Mouse (Mus musculus): ENCODE data around the gene Etnk1. TPM values are rescaled to one million over a fixed set of nuclear protein-coding genes. Genes with fewer than 3 reads are reported as not detected.
"Not testable (repeated sequence)": the region's sequence is repeated elsewhere in the genome, so short reads cannot be mapped to it uniquely, and the experiment has no call there.

The Etnk1 gene
- polyA plus RNA-seq, 1 experiment, result 174 TPM

- Histone ChIP-seq H3K4me1 (ENCODE audit: control insufficient read depth, insufficient read depth, low read length) (no peaks in the 10 kb centered on the region; the same call in 1 of the 2 replicates), H3K27ac (ENCODE audit: insufficient read depth, low read length) (no peak overlapping the region)
- TF ChIP-seq POLR2A (IDR thresholded peaks at IDR 0.05; ENCODE audit: extremely low read depth, insufficient read depth, low read length) (no peak), CTCF (IDR thresholded peaks at IDR 0.05; ENCODE audit: extremely low read depth, insufficient read depth, low read length) (no peak)
Measured at GRCm38 (mm10) chr6:143146756-143147155, 20.3 kb upstream of the Etnk1 start.

GRCm38 (mm10) chr6:143148868-143149267 is 18.2 kb upstream of the Etnk1 start:
- TF ChIP-seq POLR2A (IDR thresholded peaks at IDR 0.05; ENCODE audit: extremely low read depth, insufficient read depth, low read length), result no peak
- TF ChIP-seq CTCF (IDR thresholded peaks at IDR 0.05; ENCODE audit: extremely low read depth, insufficient read depth, low read length), result no peak
- H3K4me1 ChIP-seq (ENCODE audit: control insufficient read depth, insufficient read depth, low read length), result no peaks in the 10 kb centered on the region; the same call in 1 of the 2 replicates
- H3K4me3 ChIP-seq (ENCODE audit: insufficient read depth, low read length), result no peak overlapping the region
- no peak overlapping the region for H3K27ac ChIP-seq (ENCODE audit: insufficient read depth, low read length)

More at GRCm38 (mm10) chr6:143146756-143147155, 20.3 kb upstream of the Etnk1 start:
- no peak overlapping the region for H3K4me3 ChIP-seq (ENCODE audit: insufficient read depth, low read length)

DNA sequence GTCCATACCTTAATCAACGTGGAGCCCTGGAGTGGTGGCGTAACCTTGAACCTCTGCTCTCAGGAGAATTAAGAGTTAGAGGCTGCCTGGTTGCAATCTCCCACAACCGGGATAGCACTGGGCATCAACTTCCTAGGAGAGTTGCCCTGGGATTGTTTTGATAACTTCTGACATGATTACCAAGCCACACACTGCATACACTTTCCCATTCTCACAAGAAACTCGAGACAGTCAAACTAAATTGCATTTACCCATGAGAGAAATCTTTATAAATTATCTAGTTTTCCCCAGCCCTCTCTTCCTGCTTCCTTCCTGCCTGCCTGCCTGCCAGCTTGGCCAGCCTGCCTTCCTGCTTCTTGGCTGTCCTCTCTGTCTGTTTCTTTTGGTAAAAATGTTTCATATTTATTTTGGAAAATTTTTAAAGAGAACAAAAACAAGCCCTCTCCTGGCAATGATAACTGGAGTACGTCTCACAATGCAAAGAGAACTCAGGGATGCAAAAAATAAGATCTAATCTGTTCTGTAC is 17.2 kb upstream of the Etnk1 start:
- TF ChIP-seq CTCF (IDR thresholded peaks at IDR 0.05; ENCODE audit: extremely low read depth, insufficient read depth, low read length) (no peak), POLR2A (IDR thresholded peaks at IDR 0.05; ENCODE audit: extremely low read depth, insufficient read depth, low read length) (no peak)
- Histone ChIP-seq H3K27ac (ENCODE audit: insufficient read depth, low read length) (no peak overlapping the region), H3K4me1 (ENCODE audit: control insufficient read depth, insufficient read depth, low read length) (no peaks in the 10 kb centered on the region; the same call in 1 of the 2 replicates)

GRCm38 (mm10) chr6:143151081-143151995 is 15.7 kb upstream of the Etnk1 start:
- H3K27ac ChIP-seq (ENCODE audit: insufficient read depth, low read length); H3K4me1 ChIP-seq (ENCODE audit: control insufficient read depth, insufficient read depth, low read length); H3K4me3 ChIP-seq (ENCODE audit: insufficient read depth, low read length): not testable (repeated sequence)

More for the DNA sequence above, 17.2 kb upstream of the Etnk1 start:
- no peak overlapping the region for H3K4me3 ChIP-seq (ENCODE audit: insufficient read depth, low read length)

GRCm38 (mm10) chr6:143152321-143152827 is 14.6 kb upstream of the Etnk1 start:
- Histone ChIP-seq H3K4me1 (ENCODE audit: control insufficient read depth, insufficient read depth, low read length) (no peaks in the 10 kb centered on the region; the same call in 1 of the 2 replicates), H3K4me3 (ENCODE audit: insufficient read depth, low read length) (no peak overlapping the region), H3K27ac (ENCODE audit: insufficient read depth, low read length) (no peak overlapping the region)
- TF ChIP-seq POLR2A (IDR thresholded peaks at IDR 0.05; ENCODE audit: extremely low read depth, insufficient read depth, low read length), result no peak
- no peak for TF ChIP-seq CTCF (IDR thresholded peaks at IDR 0.05; ENCODE audit: extremely low read depth, insufficient read depth, low read length)

- no peak overlapping the region for H3K4me3 ChIP-seq (ENCODE audit: insufficient read depth, low read length)
- TF ChIP-seq CTCF (IDR thresholded peaks at IDR 0.05; ENCODE audit: extremely low read depth, insufficient read depth, low read length) (no peak), POLR2A (IDR thresholded peaks at IDR 0.05; ENCODE audit: extremely low read depth, insufficient read depth, low read length) (no peak)
- no peak overlapping the region for H3K27ac ChIP-seq (ENCODE audit: insufficient read depth, low read length)
- no peaks in the 10 kb centered on the region; the same call in 1 of the 2 replicates for H3K4me1 ChIP-seq (ENCODE audit: control insufficient read depth, insufficient read depth, low read length)
Measured at GRCm38 (mm10) chr6:143153160-143153559, 13.9 kb upstream of the Etnk1 start.

GRCm38 (mm10) chr6:143153751-143154494 is 13.1 kb upstream of the Etnk1 start:
- Histone ChIP-seq H3K4me1 (ENCODE audit: control insufficient read depth, insufficient read depth, low read length) (no peaks in the 10 kb centered on the region; the same call in 1 of the 2 replicates), H3K27ac (ENCODE audit: insufficient read depth, low read length) (no peak overlapping the region), H3K4me3 (ENCODE audit: insufficient read depth, low read length) (no peak overlapping the region)
- TF ChIP-seq POLR2A (IDR thresholded peaks at IDR 0.05; ENCODE audit: extremely low read depth, insufficient read depth, low read length), result no peak
- no peak for TF ChIP-seq CTCF (IDR thresholded peaks at IDR 0.05; ENCODE audit: extremely low read depth, insufficient read depth, low read length)

- Histone ChIP-seq H3K4me1 (ENCODE audit: control insufficient read depth, insufficient read depth, low read length) (no peaks in the 10 kb centered on the region), H3K4me3 (ENCODE audit: insufficient read depth, low read length) (no peak overlapping the region), H3K27ac (ENCODE audit: insufficient read depth, low read length) (no peak overlapping the region)
- TF ChIP-seq CTCF (IDR thresholded peaks at IDR 0.05; ENCODE audit: extremely low read depth, insufficient read depth, low read length) (no peak), POLR2A (IDR thresholded peaks at IDR 0.05; ENCODE audit: extremely low read depth, insufficient read depth, low read length) (no peak)
Measured at GRCm38 (mm10) chr6:143154885-143155284, 12.1 kb upstream of the Etnk1 start.

GRCm38 (mm10) chr6:143155996-143156395 is 11.0 kb upstream of the Etnk1 start:
- H3K27ac ChIP-seq (ENCODE audit: insufficient read depth, low read length), result no peak overlapping the region
- H3K4me1 ChIP-seq (ENCODE audit: control insufficient read depth, insufficient read depth, low read length), result no peaks in the 10 kb centered on the region
- TF ChIP-seq POLR2A (IDR thresholded peaks at IDR 0.05; ENCODE audit: extremely low read depth, insufficient read depth, low read length), result no peak
- no peak for TF ChIP-seq CTCF (IDR thresholded peaks at IDR 0.05; ENCODE audit: extremely low read depth, insufficient read depth, low read length)
- H3K4me3 ChIP-seq (ENCODE audit: insufficient read depth, low read length), result no peak overlapping the region
